Mouse (Mus musculus) adrenal gland, adult 10 weeks (tissue): ENCODE measurements around the gene Gm13124. TPM values are rescaled to one million over a fixed set of nuclear protein-coding genes. Genes with fewer than 3 reads are reported as not detected.

ENCODE experiments used
- polyA plus RNA-seq: library from polyadenylated mRNA; stranded (reverse); fragments of 350-450 nt; fragmentation: Illumina TruSeq; extraction: RNeasy Lipid Tissue Mini Kit (QIAGEN cat#74804); gene quantifications from one replicate; pipeline ENCODE4 v1.2.3, GENCODE M21; 2014; ENCODE audit warnings: low read depth, low replicate concordance

The Gm13124 gene
- polyA plus RNA-seq = not detected

GRCm38 (mm10) chr4:144565034-144565433 lies at the start of gene Gm13124:
Gene Gm13124 (minus strand): TSS chr4:144565134.

GRCm38 (mm10) chr4:144613407-144613806 lies 48.5 kb upstream of the Gm13124 start, which contains the start of gene Aadacl4:
Gene Aadacl4 (plus strand): TSS chr4:144613707.

DNA sequence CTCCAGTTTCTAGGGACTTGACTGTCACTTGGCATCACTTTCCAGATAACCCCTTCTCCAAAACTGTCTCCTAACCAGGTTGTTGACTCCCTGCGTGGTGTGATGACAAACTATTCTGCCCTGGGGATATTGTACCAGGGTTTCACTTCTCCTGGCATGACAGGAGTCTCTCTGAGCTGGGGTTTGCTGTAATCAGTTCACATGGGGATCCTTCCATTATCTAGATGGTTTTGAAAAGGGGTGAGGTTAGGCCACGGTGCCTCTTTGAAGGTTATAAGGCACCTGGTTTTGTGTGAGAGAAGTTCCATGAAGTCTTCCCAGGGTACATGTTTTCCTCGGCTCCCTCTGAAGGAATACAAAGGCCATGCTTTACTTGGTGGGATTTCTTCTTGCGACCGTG lies 45.4 kb downstream of the Gm13124 start, which contains the start of gene 9430007A20Rik:
9430007A20Rik (plus strand) TSS at position 301 of the 400 bp plus-strand sequence.

Other genes with a start within 250 kb of the Gm13124 start
- gene Gm13128, start 234.9 kb downstream of the Gm13124 start, polyA plus RNA-seq = not detected
- not detected for gene Gm13119, start 207.2 kb downstream of the Gm13124 start, polyA plus RNA-seq
- not detected for gene Pramef20, start 187.2 kb downstream of the Gm13124 start, polyA plus RNA-seq
- not detected for gene Pramef12, start 156.7 kb downstream of the Gm13124 start, polyA plus RNA-seq
- gene 1700012P22Rik, start 126.4 kb downstream of the Gm13124 start, polyA plus RNA-seq = not detected
- gene Gm9944, start 111.8 kb downstream of the Gm13124 start, polyA plus RNA-seq = not detected
- gene Aadacl3, start 101.4 kb downstream of the Gm13124 start, polyA plus RNA-seq = not detected
- not detected for gene 9430007A20Rik, start 45.3 kb downstream of the Gm13124 start, polyA plus RNA-seq
- gene Aadacl4, start 48.6 kb upstream of the Gm13124 start, polyA plus RNA-seq = not detected
- not detected for gene Gm436, start 121.2 kb upstream of the Gm13124 start, polyA plus RNA-seq
- gene Gm13178, start 156.3 kb upstream of the Gm13124 start, polyA plus RNA-seq = not detected
- gene Gm438, start 221.4 kb upstream of the Gm13124 start, polyA plus RNA-seq = not detected